Mouse (Mus musculus) ES-E14 (cell line): ENCODE measurements around the gene Cubn.
A peak's percentile ranks its signal among the peaks of the same experiment; 100 is the strongest.

Source experiments
- CHD2 ChIP-seq: IDR thresholded peaks from 2 replicates; pipeline ENCODE4 v1.6.1; 2014; ENCODE audit warnings: mild to moderate bottlenecking, low read depth, low read length, inconsistent platforms
- HCFC1 ChIP-seq: IDR thresholded peaks from 2 replicates; pipeline ENCODE4 v1.6.1; 2012; ENCODE audit warnings: low read length, inconsistent platforms, borderline replicate concordance; ENCODE audit not compliant: insufficient read depth
- ZC3H11A ChIP-seq: IDR thresholded peaks from 2 replicates; pipeline ENCODE4 v1.6.1; 2012; ENCODE audit warnings: low read depth, mild to moderate bottlenecking, inconsistent platforms, low read length, borderline replicate concordance
- ZNF384 ChIP-seq: IDR thresholded peaks from 2 replicates; pipeline ENCODE4 v1.6.1; 2012; ENCODE audit warnings: low read depth, low read length, inconsistent platforms

- peak; percentile 61 for TF ChIP-seq ZC3H11A
- TF ChIP-seq ZNF384: no peak
- no peak for TF ChIP-seq CHD2
- no peak for TF ChIP-seq HCFC1
Observed at GRCm38 (mm10) chr2:13237140-13237901, 254.3 kb downstream of the Cubn start.
